Mouse (Mus musculus): Measurements from ENCODE around the gene Clk2.

DNA sequence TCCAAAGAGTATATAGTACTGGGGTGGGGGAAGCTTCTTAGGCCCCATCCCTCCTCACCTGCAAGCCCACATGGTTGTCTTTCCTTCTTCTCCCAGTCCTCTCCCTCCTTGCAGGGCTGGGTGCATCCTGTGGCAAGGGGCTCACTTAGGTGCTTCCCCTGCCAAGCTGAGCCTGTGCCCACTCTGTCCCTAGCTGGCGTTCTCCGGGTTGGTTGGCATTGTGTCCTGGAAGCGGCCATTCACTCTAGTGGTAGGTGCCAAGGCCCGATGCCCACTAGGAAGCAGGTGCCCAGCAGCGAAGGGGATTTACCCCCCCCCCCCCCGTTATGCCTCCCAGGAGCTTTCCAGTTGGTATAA, 19.3 kb downstream of the Clk2 start:
- TF ChIP-seq CTCF (IDR thresholded peaks at IDR 0.05; ENCODE audit: low read depth, low read length) (no peak), POLR2A (IDR thresholded peaks at IDR 0.05; ENCODE audit: extremely low read depth, insufficient read depth, low read length) (no peak)
